Mouse (Mus musculus) cerebellum, postnatal 4 days (tissue): ENCODE results near the gene Map3k21.

Source experiments
- DNase-seq, 2 experiments: peaks; one replicate each; pipeline ENCODE4 v3.0.0; 2022; ENCODE audit warnings: low spot score in 2 of 2, mixed read lengths in 1 of 2

The Map3k21 gene

GRCm38 (mm10) chr8:125971336-125971735 lies 61.1 kb downstream of the Map3k21 start:
- no peak for DNase-seq

- DNase-seq = no peak
Measured at GRCm38 (mm10) chr8:125975981-125976380, 65.7 kb downstream of the Map3k21 start.

GRCm38 (mm10) chr8:125980826-125981225 lies 70.6 kb downstream of the Map3k21 start:
- no peak for DNase-seq

- no peak for DNase-seq
Measured at GRCm38 (mm10) chr8:125983515-125983914, 73.3 kb downstream of the Map3k21 start.

GRCm38 (mm10) chr8:125984140-125984539 lies 73.9 kb downstream of the Map3k21 start:
- no peak for DNase-seq

- no peak for DNase-seq
Measured at GRCm38 (mm10) chr8:125985364-125985763, 75.1 kb downstream of the Map3k21 start.

- DNase-seq = no peak
Measured at GRCm38 (mm10) chr8:125986999-125987589, 76.8 kb downstream of the Map3k21 start.

- DNase-seq = no peak
Measured at GRCm38 (mm10) chr8:125987996-125988395, 77.7 kb downstream of the Map3k21 start.

- DNase-seq = no peak
Measured at GRCm38 (mm10) chr8:125993636-125994035, 83.4 kb downstream of the Map3k21 start.

GRCm38 (mm10) chr8:125995101-125995986 lies 85.1 kb downstream of the Map3k21 start, which contains the start of gene Kcnk1:
Gene Kcnk1, plus strand, starts transcription at chr8:125995170.
- peak; percentile 30 to 67 for DNase-seq

- DNase-seq = peak in 1 of 2 experiments; percentile 39
Measured at GRCm38 (mm10) chr8:125996031-125996839, 86.0 kb downstream of the Map3k21 start.

- DNase-seq = no peak
Measured at GRCm38 (mm10) chr8:125996980-125997379, 86.7 kb downstream of the Map3k21 start.
